Mouse (Mus musculus): ENCODE measurements at regions not wholly inside any gene's neighbourhood (a gene's known extent, or its start where the extent isn't known, plus 50 kb on each side); places are given as distances from the start of the nearest gene placed in this dataset.
A peak's percentile ranks its signal among the peaks of the same experiment; 100 is the strongest.

- Histone ChIP-seq H3K4me1 (replicated peaks; ENCODE audit: control insufficient read depth in 2 of 2, insufficient read depth in 2 of 2, low read length in 1 of 2) (peaks cover 25 to 47% of the 10 kb centered on the region in 2 experiments), H3K36me3 (replicated peaks; ENCODE audit: control insufficient read depth, insufficient read depth, low read depth) (no peaks in the 10 kb centered on the region), H3K9ac (replicated peaks) (no peak overlapping the region), H3K4me3 (ENCODE audit: insufficient read depth in 1 of 2, low read depth in 2 of 2, low read length in 2 of 2) (no peak overlapping the region), H3K27me3 (ENCODE audit: control insufficient read depth, insufficient read depth, low read length) (no peaks in the 10 kb centered on the region), H3K27ac (no peak overlapping the region), H3K4me2 (ENCODE audit: low read depth) (no peak overlapping the region), H3K9me3 (ENCODE audit: control insufficient read depth, low read length) (no peaks in the 10 kb centered on the region)
- DNase-seq (ENCODE audit: low read depth in 3 of 3, low spot score in 3 of 3), result no peak
- ATAC-seq (ENCODE audit: insufficient read depth), result no peak
- TF ChIP-seq CTCF (IDR thresholded peaks at IDR 0.05; ENCODE audit: low read depth), result no peak
- TF ChIP-seq EP300 (IDR thresholded peaks at IDR 0.05; ENCODE audit: low read depth), result no peak
- WGBS (ENCODE audit: insufficient replicate concordance), result 88% methylated on average over 2 of the region's 2 CpGs
These were observed 327.2 kb upstream of the Rsrc1 start for GRCm38 (mm10) chr3:66653961-66654360.

DNA sequence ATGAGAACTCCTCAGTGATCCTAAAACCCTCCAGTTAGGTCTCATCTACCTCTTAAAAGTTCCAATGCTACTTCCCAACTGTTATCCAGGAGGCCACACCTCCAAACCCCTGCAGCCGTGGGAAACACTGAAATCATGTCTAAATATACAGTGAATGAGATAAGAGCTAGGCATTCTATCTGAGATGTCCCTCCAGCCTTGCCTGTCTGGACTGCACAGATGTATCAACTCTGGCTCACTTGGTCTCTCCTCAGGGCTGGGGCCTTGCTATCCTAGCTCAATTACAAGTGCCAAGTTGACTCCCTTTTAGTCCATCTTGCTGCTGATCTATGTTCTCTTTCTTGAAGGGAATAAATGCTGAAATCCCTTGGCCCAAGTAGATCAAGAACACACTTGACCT lies 326.3 kb upstream of the Rsrc1 start:
- 13% methylated on average over 1 of the region's 1 CpGs for WGBS (ENCODE audit: insufficient replicate concordance)
- TF ChIP-seq CTCF (IDR thresholded peaks at IDR 0.05; ENCODE audit: low read depth), result no peak
- H3K4me1 ChIP-seq (replicated peaks; ENCODE audit: control insufficient read depth in 2 of 2, insufficient read depth in 2 of 2, low read length in 1 of 2), result peaks cover 25 to 45% of the 10 kb centered on the region in 2 experiments

DNA sequence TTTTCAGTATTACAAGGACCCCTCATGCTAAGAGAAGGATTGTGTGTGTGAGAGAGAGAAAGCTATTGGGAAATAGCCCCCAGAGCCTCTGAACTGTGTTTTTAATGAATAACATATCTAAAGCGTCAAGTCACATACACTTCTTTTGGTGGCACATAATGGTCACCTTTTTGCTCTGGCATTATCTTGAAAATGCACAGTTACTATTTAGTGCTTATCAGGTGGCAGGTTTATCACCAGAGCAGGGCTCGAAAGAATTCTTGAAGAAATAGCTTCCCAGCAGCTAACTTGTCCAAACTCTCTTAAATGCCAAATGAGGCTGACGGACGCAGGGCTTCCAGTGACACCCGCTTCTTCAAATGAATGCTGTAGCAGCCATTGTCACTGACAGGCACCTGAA lies 324.7 kb upstream of the Rsrc1 start:
- H3K27ac ChIP-seq, result no peak overlapping the region
- WGBS (ENCODE audit: insufficient replicate concordance), result 22% methylated on average over 5 of the region's 5 CpGs
- H3K4me1 ChIP-seq (replicated peaks; ENCODE audit: control insufficient read depth in 2 of 2, insufficient read depth in 2 of 2, low read length in 1 of 2), result peaks cover 32 to 47% of the 10 kb centered on the region in 2 experiments

More for the DNA sequence above, 326.3 kb upstream of the Rsrc1 start:
- no peaks in the 10 kb centered on the region for H3K9me3 ChIP-seq (ENCODE audit: control insufficient read depth, low read length)
- H3K4me3 ChIP-seq (ENCODE audit: insufficient read depth in 1 of 2, low read depth in 2 of 2, low read length in 2 of 2), result no peak overlapping the region
- no peak for DNase-seq (ENCODE audit: low read depth in 3 of 3, low spot score in 3 of 3)
- no peaks in the 10 kb centered on the region for H3K27me3 ChIP-seq (ENCODE audit: control insufficient read depth, insufficient read depth, low read length)
- H3K9ac ChIP-seq (replicated peaks), result no peak overlapping the region
- peak; percentile 55 for ATAC-seq (ENCODE audit: insufficient read depth)
- H3K27ac ChIP-seq, result no peak overlapping the region
- no peak overlapping the region for H3K4me2 ChIP-seq (ENCODE audit: low read depth)
- H3K36me3 ChIP-seq (replicated peaks; ENCODE audit: control insufficient read depth, insufficient read depth, low read depth), result no peaks in the 10 kb centered on the region

GRCm38 (mm10) chr3:66660555-66660954 lies 320.6 kb upstream of the Rsrc1 start:
- ATAC-seq (ENCODE audit: insufficient read depth), result peak; percentile 77
- WGBS (ENCODE audit: insufficient replicate concordance), result 11% methylated on average over 5 of the region's 5 CpGs

More for the DNA sequence above, 324.7 kb upstream of the Rsrc1 start:
- Histone ChIP-seq H3K9me3 (ENCODE audit: control insufficient read depth, low read length) (no peaks in the 10 kb centered on the region), H3K9ac (replicated peaks) (no peak overlapping the region), H3K4me2 (ENCODE audit: low read depth) (no peak overlapping the region), H3K27me3 (ENCODE audit: control insufficient read depth, insufficient read depth, low read length) (no peaks in the 10 kb centered on the region), H3K36me3 (replicated peaks; ENCODE audit: control insufficient read depth, insufficient read depth, low read depth) (no peaks in the 10 kb centered on the region), H3K4me3 (ENCODE audit: insufficient read depth in 1 of 2, low read depth in 2 of 2, low read length in 2 of 2) (no peak overlapping the region)
- DNase-seq (ENCODE audit: low read depth in 3 of 3, low spot score in 3 of 3) (peak in 1 of 3 experiments; percentile 22), ATAC-seq (ENCODE audit: insufficient read depth) (peak; percentile 50; the same call in 1 of the 2 replicates)
- TF ChIP-seq EP300 (IDR thresholded peaks at IDR 0.05; ENCODE audit: low read depth) (peak; percentile 67), CTCF (IDR thresholded peaks at IDR 0.05; ENCODE audit: low read depth) (no peak)

GRCm38 (mm10) chr3:66661826-66662618 lies 319.2 kb upstream of the Rsrc1 start:
- no peak for TF ChIP-seq EP300 (IDR thresholded peaks at IDR 0.05; ENCODE audit: low read depth)
- no peak for TF ChIP-seq CTCF (IDR thresholded peaks at IDR 0.05; ENCODE audit: low read depth)

More at GRCm38 (mm10) chr3:66660555-66660954, 320.6 kb upstream of the Rsrc1 start:
- Histone ChIP-seq H3K27me3 (ENCODE audit: control insufficient read depth, insufficient read depth, low read length) (no peaks in the 10 kb centered on the region), H3K27ac (no peak overlapping the region), H3K36me3 (replicated peaks; ENCODE audit: control insufficient read depth, insufficient read depth, low read depth) (no peaks in the 10 kb centered on the region), H3K4me3 (ENCODE audit: insufficient read depth in 1 of 2, low read depth in 2 of 2, low read length in 2 of 2) (no peak overlapping the region), H3K9ac (replicated peaks) (no peak overlapping the region), H3K4me1 (replicated peaks; ENCODE audit: control insufficient read depth in 2 of 2, insufficient read depth in 2 of 2, low read length in 1 of 2) (peaks cover 20 to 22% of the 10 kb centered on the region in 2 experiments), H3K4me2 (ENCODE audit: low read depth) (no peak overlapping the region), H3K9me3 (ENCODE audit: control insufficient read depth, low read length) (no peaks in the 10 kb centered on the region)
- TF ChIP-seq CTCF (IDR thresholded peaks at IDR 0.05; ENCODE audit: low read depth) (no peak), EP300 (IDR thresholded peaks at IDR 0.05; ENCODE audit: low read depth) (peak; percentile 60; the same call in 1 of the 2 replicates)
- DNase-seq (ENCODE audit: low read depth in 3 of 3, low spot score in 3 of 3), result no peak

More at GRCm38 (mm10) chr3:66661826-66662618, 319.2 kb upstream of the Rsrc1 start:
- ATAC-seq (ENCODE audit: insufficient read depth), result no peak
- Histone ChIP-seq H3K4me1 (replicated peaks; ENCODE audit: control insufficient read depth in 2 of 2, insufficient read depth in 2 of 2, low read length in 1 of 2) (peaks cover 8% of the 10 kb centered on the region in 2 experiments), H3K9ac (replicated peaks) (no peak overlapping the region), H3K4me2 (ENCODE audit: low read depth) (no peak overlapping the region), H3K9me3 (ENCODE audit: control insufficient read depth, low read length) (no peaks in the 10 kb centered on the region), H3K4me3 (ENCODE audit: insufficient read depth in 1 of 2, low read depth in 2 of 2, low read length in 2 of 2) (no peak overlapping the region), H3K36me3 (replicated peaks; ENCODE audit: control insufficient read depth, insufficient read depth, low read depth) (no peaks in the 10 kb centered on the region), H3K27ac (no peak overlapping the region), H3K27me3 (ENCODE audit: control insufficient read depth, insufficient read depth, low read length) (no peaks in the 10 kb centered on the region)
- no peak for DNase-seq (ENCODE audit: low read depth in 3 of 3, low spot score in 3 of 3)
- 60% methylated on average over 8 of the region's 8 CpGs for WGBS (ENCODE audit: insufficient replicate concordance)
